Mouse (Mus musculus) E14TG2a.4 (cell line): ENCODE data around the gene Rps5.

Experiments used
- CTCF ChIP-seq: conservative IDR thresholded peaks from 2 replicates; pipeline ENCODE4 v1.5.1; 2014; ENCODE audit warnings: low read length
- NANOG ChIP-seq: IDR thresholded peaks from 2 replicates; pipeline ENCODE4 v1.6.1; 2014; ENCODE audit warnings: borderline replicate concordance, low read length, mixed read lengths

- TF ChIP-seq CTCF (no peak), NANOG (no peak)
Measured at GRCm38 (mm10) chr7:12887585-12887984, 34.5 kb upstream of the Rps5 start.
